Mouse (Mus musculus): ENCODE data around the gene Etl4. TPM values are rescaled to one million over a fixed set of nuclear protein-coding genes. Genes with fewer than 3 reads are reported as not detected.

Gene Etl4
- polyA plus RNA-seq, 1 experiment from 2014 or later: 27.7 TPM

GRCm38 (mm10) chr2:20722165-20722991, 812.8 kb downstream of the Etl4 start:
- Histone ChIP-seq H3K27me3 (replicated peaks; ENCODE audit: control insufficient read depth, insufficient read depth, low read length) (no peaks in the 10 kb centered on the region), H3K9me3 (ENCODE audit: control insufficient read depth, low read length) (no peaks in the 10 kb centered on the region), H3K4me2 (ENCODE audit: low read depth, low read length) (peak overlapping the region; percentile 52), H3K4me1 (ENCODE audit: control insufficient read depth, insufficient read depth, low read length) (peaks cover 27% of the 10 kb centered on the region), H3K9ac (ENCODE audit: low read depth, low read length) (peak overlapping the region; percentile 46), H3K36me3 (ENCODE audit: control insufficient read depth, insufficient read depth, low read length) (no peaks in the 10 kb centered on the region), H3K27ac (ENCODE audit: low read length) (peak overlapping the region; percentile 65), H3K4me3 (ENCODE audit: low read length) (peak overlapping the region; percentile 28)
- no peak for ATAC-seq
- WGBS: 16% methylated on average over 15 of the region's 15 CpGs

DNA sequence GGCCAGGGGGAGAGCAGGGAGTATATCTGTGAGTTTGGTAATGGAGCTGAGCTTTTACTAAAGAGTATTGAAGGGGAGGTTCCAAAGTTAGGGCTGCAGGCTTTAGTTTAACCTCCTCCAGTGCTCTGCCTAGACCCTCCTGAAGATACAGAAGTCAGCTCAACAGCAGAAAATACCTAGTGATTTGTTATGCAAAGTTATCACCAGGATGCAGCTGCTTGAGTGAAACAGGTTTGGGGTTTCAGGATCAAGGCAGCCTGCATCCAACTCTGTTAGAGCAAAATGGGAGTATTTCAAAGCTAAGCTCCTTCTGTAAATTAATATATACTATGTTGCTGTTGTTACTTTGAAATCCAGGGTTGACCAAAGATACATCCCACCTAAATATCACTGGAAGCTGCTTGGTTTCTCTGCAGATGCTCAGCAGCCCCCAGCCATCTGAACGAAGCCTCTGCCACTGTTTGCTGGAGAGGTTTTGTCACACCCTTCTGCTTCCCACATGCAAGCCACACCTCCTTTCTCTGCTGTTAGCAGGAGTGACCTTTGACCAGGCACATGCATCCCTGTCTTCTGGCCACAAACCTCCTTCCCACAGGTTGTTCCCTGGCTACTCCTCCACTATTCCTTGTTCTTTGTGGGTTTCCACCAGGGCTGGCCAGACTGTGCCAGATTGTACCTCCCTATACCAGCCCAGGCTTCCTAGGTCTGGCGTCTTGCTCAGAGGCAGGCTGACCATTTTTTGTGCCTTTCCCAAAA, 814.6 kb downstream of the Etl4 start:
- H3K27ac ChIP-seq (ENCODE audit: low read length): peak overlapping the region; percentile 67
- ATAC-seq: peak; percentile 83
- H3K9ac ChIP-seq (ENCODE audit: low read depth, low read length): peak overlapping the region; percentile 21; the same call in 1 of the 2 replicates
- no peaks in the 10 kb centered on the region for H3K36me3 ChIP-seq (ENCODE audit: control insufficient read depth, insufficient read depth, low read length)
- 31% methylated on average over 2 of the region's 2 CpGs for WGBS
- H3K27me3 ChIP-seq (replicated peaks; ENCODE audit: control insufficient read depth, insufficient read depth, low read length): no peaks in the 10 kb centered on the region
- H3K9me3 ChIP-seq (ENCODE audit: control insufficient read depth, low read length): no peaks in the 10 kb centered on the region
- peak overlapping the region; percentile 29 for H3K4me2 ChIP-seq (ENCODE audit: low read depth, low read length)
- peaks cover 27% of the 10 kb centered on the region for H3K4me1 ChIP-seq (ENCODE audit: control insufficient read depth, insufficient read depth, low read length)
- H3K4me3 ChIP-seq (ENCODE audit: low read length): no peak overlapping the region; the same call in 1 of the 2 replicates

GRCm38 (mm10) chr2:20726974-20727373, 817.4 kb downstream of the Etl4 start:
- no peaks in the 10 kb centered on the region for H3K36me3 ChIP-seq (ENCODE audit: control insufficient read depth, insufficient read depth, low read length)
- WGBS: 69% methylated on average over 2 of the region's 2 CpGs
- no peaks in the 10 kb centered on the region for H3K9me3 ChIP-seq (ENCODE audit: control insufficient read depth, low read length)
- H3K27me3 ChIP-seq (replicated peaks; ENCODE audit: control insufficient read depth, insufficient read depth, low read length): no peaks in the 10 kb centered on the region
- ATAC-seq: no peak
- no peak overlapping the region for H3K4me3 ChIP-seq (ENCODE audit: low read length)
- H3K4me1 ChIP-seq (ENCODE audit: control insufficient read depth, insufficient read depth, low read length): peaks cover 22% of the 10 kb centered on the region
- no peak overlapping the region for H3K4me2 ChIP-seq (ENCODE audit: low read depth, low read length)
- no peak overlapping the region for H3K9ac ChIP-seq (ENCODE audit: low read depth, low read length)
- 0 out of 2 replicates have a peak overlapping the region, but pooled peaks have one; percentile 16 for H3K27ac ChIP-seq (ENCODE audit: low read length)

DNA sequence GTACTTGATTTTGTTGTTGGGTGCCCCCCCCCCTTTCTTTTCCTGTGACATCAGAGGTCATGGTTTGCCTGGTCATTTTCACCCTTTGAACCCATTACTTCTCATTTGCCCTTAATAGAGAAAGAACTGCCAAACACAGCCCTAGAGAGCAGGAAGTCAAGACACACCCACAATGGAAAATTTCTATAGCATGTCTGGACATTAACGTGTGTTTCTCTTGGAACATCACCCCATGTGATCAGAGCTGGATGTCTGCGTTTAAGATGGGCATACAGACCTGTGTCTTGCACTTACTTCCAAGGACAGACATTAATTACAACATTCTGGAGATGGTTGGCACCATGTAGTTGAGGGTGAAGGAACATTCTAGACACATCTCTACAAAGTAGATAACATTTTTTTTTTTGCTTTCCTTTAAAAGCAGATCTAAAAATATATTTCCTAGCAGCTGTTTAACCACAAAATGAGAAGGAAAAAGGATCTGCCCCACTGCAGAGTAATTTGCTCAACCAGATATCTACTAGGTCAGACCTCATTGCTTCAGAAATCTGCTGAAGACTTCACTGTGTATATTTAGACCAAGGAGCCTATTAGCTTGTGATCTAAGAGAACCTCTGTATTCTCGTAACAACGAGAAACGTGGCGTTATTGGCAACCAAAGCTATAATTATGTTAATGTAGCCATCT, 818.3 kb downstream of the Etl4 start:
- Histone ChIP-seq H3K27ac (ENCODE audit: low read length) (no peak overlapping the region), H3K4me1 (ENCODE audit: control insufficient read depth, insufficient read depth, low read length) (peaks cover 14% of the 10 kb centered on the region; the same call in 1 of the 2 replicates), H3K9me3 (ENCODE audit: control insufficient read depth, low read length) (no peaks in the 10 kb centered on the region), H3K4me2 (ENCODE audit: low read depth, low read length) (no peak overlapping the region), H3K9ac (ENCODE audit: low read depth, low read length) (no peak overlapping the region), H3K27me3 (replicated peaks; ENCODE audit: control insufficient read depth, insufficient read depth, low read length) (no peaks in the 10 kb centered on the region), H3K4me3 (ENCODE audit: low read length) (no peak overlapping the region), H3K36me3 (ENCODE audit: control insufficient read depth, insufficient read depth, low read length) (no peaks in the 10 kb centered on the region)
- 84% methylated on average over 6 of the region's 6 CpGs for WGBS
- ATAC-seq: no peak

- ATAC-seq: peak; percentile 16; the same call in 1 of the 2 replicates
- no peak overlapping the region for H3K9ac ChIP-seq (ENCODE audit: low read depth, low read length)
- peak overlapping the region; percentile 98 for H3K27ac ChIP-seq (ENCODE audit: low read length)
- peaks cover 5% of the 10 kb centered on the region; the same call in 1 of the 2 replicates for H3K4me1 ChIP-seq (ENCODE audit: control insufficient read depth, insufficient read depth, low read length)
- WGBS: 63% methylated on average over 3 of the region's 3 CpGs
- no peaks in the 10 kb centered on the region for H3K27me3 ChIP-seq (replicated peaks; ENCODE audit: control insufficient read depth, insufficient read depth, low read length)
- no peaks in the 10 kb centered on the region for H3K36me3 ChIP-seq (ENCODE audit: control insufficient read depth, insufficient read depth, low read length)
- peak overlapping the region; percentile 53 for H3K4me2 ChIP-seq (ENCODE audit: low read depth, low read length)
- peak overlapping the region; percentile 44; the same call in 1 of the 2 replicates for H3K4me3 ChIP-seq (ENCODE audit: low read length)
- no peaks in the 10 kb centered on the region for H3K9me3 ChIP-seq (ENCODE audit: control insufficient read depth, low read length)
These were observed 825.9 kb downstream of the Etl4 start for GRCm38 (mm10) chr2:20735444-20735843.

GRCm38 (mm10) chr2:20736324-20737015, 826.9 kb downstream of the Etl4 start:
- H3K27ac ChIP-seq (ENCODE audit: low read length): peak overlapping the region; percentile 98
- H3K27me3 ChIP-seq (replicated peaks; ENCODE audit: control insufficient read depth, insufficient read depth, low read length): no peaks in the 10 kb centered on the region
- H3K9ac ChIP-seq (ENCODE audit: low read depth, low read length): peak overlapping the region; percentile 63
- ATAC-seq: peak; percentile 77
- H3K36me3 ChIP-seq (ENCODE audit: control insufficient read depth, insufficient read depth, low read length): no peaks in the 10 kb centered on the region
- 48% methylated on average over 7 of the region's 7 CpGs for WGBS
- H3K4me3 ChIP-seq (ENCODE audit: low read length): peak overlapping the region; percentile 44
- H3K4me1 ChIP-seq (ENCODE audit: control insufficient read depth, insufficient read depth, low read length): peaks cover 5% of the 10 kb centered on the region; the same call in 1 of the 2 replicates
- H3K4me2 ChIP-seq (ENCODE audit: low read depth, low read length): peak overlapping the region; percentile 53
- H3K9me3 ChIP-seq (ENCODE audit: control insufficient read depth, low read length): no peaks in the 10 kb centered on the region

DNA sequence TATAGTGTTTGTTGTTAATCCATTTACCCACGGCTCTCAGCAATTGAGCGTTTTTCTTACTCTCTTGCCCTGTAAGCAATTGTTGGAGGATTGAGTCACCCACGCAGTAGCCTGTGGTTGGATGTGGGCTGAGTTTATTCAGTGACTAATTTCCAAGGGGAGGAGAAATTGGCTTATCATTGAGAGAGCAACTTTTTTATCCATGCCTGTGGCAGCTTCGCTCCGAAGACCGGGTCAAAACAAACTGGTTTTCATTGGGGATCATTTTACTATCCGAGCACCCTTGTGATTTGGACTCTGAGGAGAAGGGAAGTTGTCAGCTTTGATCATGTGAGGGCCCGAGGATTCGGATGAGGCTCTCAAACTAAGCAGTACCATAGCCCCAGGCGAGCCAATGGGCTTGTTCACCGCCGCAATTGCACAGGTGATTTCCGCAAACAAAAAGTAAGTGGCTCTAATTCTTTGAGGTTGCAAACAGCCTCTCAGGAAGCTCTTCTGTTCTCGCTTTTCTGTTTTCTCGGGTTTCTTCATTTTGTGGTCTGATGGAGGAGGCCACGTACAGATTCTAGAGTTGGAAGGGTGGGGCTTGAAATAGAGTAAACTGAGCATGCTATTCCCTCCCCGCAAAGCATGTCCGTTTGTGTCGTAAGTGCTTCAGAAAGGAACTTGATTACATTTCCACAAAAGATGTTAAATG, 827.7 kb downstream of the Etl4 start:
- peak overlapping the region; percentile 98 for H3K27ac ChIP-seq (ENCODE audit: low read length)
- 47% methylated on average over 19 of the region's 19 CpGs for WGBS
- H3K4me3 ChIP-seq (ENCODE audit: low read length): peak overlapping the region; percentile 44
- no peaks in the 10 kb centered on the region for H3K27me3 ChIP-seq (replicated peaks; ENCODE audit: control insufficient read depth, insufficient read depth, low read length)
- no peaks in the 10 kb centered on the region for H3K36me3 ChIP-seq (ENCODE audit: control insufficient read depth, insufficient read depth, low read length)
- peak; percentile 77 for ATAC-seq
- H3K9ac ChIP-seq (ENCODE audit: low read depth, low read length): peak overlapping the region; percentile 63; the same call in 1 of the 2 replicates
- no peaks in the 10 kb centered on the region for H3K9me3 ChIP-seq (ENCODE audit: control insufficient read depth, low read length)
- H3K4me2 ChIP-seq (ENCODE audit: low read depth, low read length): peak overlapping the region; percentile 53
- peaks cover 5% of the 10 kb centered on the region; the same call in 1 of the 2 replicates for H3K4me1 ChIP-seq (ENCODE audit: control insufficient read depth, insufficient read depth, low read length)

- Histone ChIP-seq H3K9ac (ENCODE audit: low read depth, low read length) (no peak overlapping the region; the same call in 1 of the 2 replicates), H3K4me3 (ENCODE audit: low read length) (peak overlapping the region; percentile 44), H3K9me3 (ENCODE audit: control insufficient read depth, low read length) (no peaks in the 10 kb centered on the region), H3K4me1 (ENCODE audit: control insufficient read depth, insufficient read depth, low read length) (peaks cover 5% of the 10 kb centered on the region; the same call in 1 of the 2 replicates), H3K27ac (ENCODE audit: low read length) (peak overlapping the region; percentile 98), H3K36me3 (ENCODE audit: control insufficient read depth, insufficient read depth, low read length) (no peaks in the 10 kb centered on the region), H3K4me2 (ENCODE audit: low read depth, low read length) (peak overlapping the region; percentile 39), H3K27me3 (replicated peaks; ENCODE audit: control insufficient read depth, insufficient read depth, low read length) (no peaks in the 10 kb centered on the region)
- 48% methylated on average over 4 of the region's 4 CpGs for WGBS
- 0 out of 2 replicates have a peak, but pooled peaks have one; percentile 9 for ATAC-seq
These were observed 828.3 kb downstream of the Etl4 start for GRCm38 (mm10) chr2:20737837-20738236.

All from intestine, embryonic 16.5 days (tissue).